Mouse (Mus musculus) cerebellum, adult 2 months (tissue): ENCODE data around the gene Tmem163.

Experiments used
- CTCF ChIP-seq: fragments of 200-500 bp; IDR thresholded peaks from 2 replicates; pipeline ENCODE4 v1.5.1; 2011; ENCODE audit warnings: low read depth, mild to moderate bottlenecking, control low read depth, low read length, moderate library complexity, borderline replicate concordance; ENCODE audit not compliant: insufficient read depth
- POLR2A ChIP-seq: fragments of 200-500 bp; IDR thresholded peaks from 2 replicates; pipeline ENCODE4 v1.6.1; 2011; ENCODE audit warnings: low read length, control low read depth, borderline replicate concordance; ENCODE audit not compliant: insufficient read depth

- TF ChIP-seq POLR2A (no peak), CTCF (no peak)
Measured at GRCm38 (mm10) chr1:127542756-127543155, 136.6 kb downstream of the Tmem163 start.
